8 mouse cellular contexts compared by ENCODE assay signal in genomic region chr16:33687724-33688123, GRCm38 (mm10). TPM values are rescaled to one million over a fixed set of nuclear protein-coding genes. Genes with fewer than 3 reads are reported as not detected.
DNase-seq lines count a peak whose midpoint lies in the region; ATAC-seq lines count a peak whose summit lies in the region.

No protein-coding gene starts in this region.

- H3K27ac ChIP-seq in kidney, embryonic 16.5 days (ENCODE audit: low read length), result no peak overlapping the region
- H3K27ac ChIP-seq in forebrain, embryonic 10.5 days, result peak overlapping the region; percentile 99
- H3K27ac ChIP-seq in intestine, embryonic 15.5 days, result no peak overlapping the region

- peak overlapping the region; percentile 64; the same call in 1 of the 2 replicates for H3K4me3 ChIP-seq in kidney, embryonic 16.5 days (ENCODE audit: low read length)
- peak overlapping the region; percentile 94; the same call in 1 of the 2 replicates for H3K4me3 ChIP-seq in forebrain, embryonic 10.5 days
- no peak overlapping the region for H3K4me3 ChIP-seq in intestine, embryonic 15.5 days (replicated peaks)

- ATAC-seq in kidney, embryonic 16.5 days (ENCODE audit: low FRiP score, low TSS enrichment), result no peak
- ATAC-seq in intestine, embryonic 15.5 days, result no peak
- ATAC-seq in neutrophil, adult 5-6 weeks (ENCODE audit: extremely low read depth, insufficient number of reproducible peaks, low FRiP score, poor library complexity, severe bottlenecking), result peak; percentile 20; the same call in 1 of the 2 replicates

- no peaks in the 10 kb centered on the region for H3K9me3 ChIP-seq in kidney, embryonic 16.5 days (ENCODE audit: low read length)
- H3K9me3 ChIP-seq in forebrain, embryonic 10.5 days, result no peaks in the 10 kb centered on the region
- no peaks in the 10 kb centered on the region for H3K9me3 ChIP-seq in intestine, embryonic 15.5 days

- peaks cover 23% of the 10 kb centered on the region; the same call in 1 of the 2 replicates for H3K4me1 ChIP-seq in kidney, embryonic 16.5 days (ENCODE audit: insufficient read depth, low read length)
- H3K4me1 ChIP-seq in forebrain, embryonic 10.5 days, result peaks cover 92% of the 10 kb centered on the region
- peaks cover 13% of the 10 kb centered on the region for H3K4me1 ChIP-seq in intestine, embryonic 15.5 days (replicated peaks)

- H3K9ac ChIP-seq in kidney, embryonic 16.5 days (replicated peaks; ENCODE audit: low read length), result no peak overlapping the region
- no peak overlapping the region for H3K9ac ChIP-seq in intestine, embryonic 15.5 days

- no peaks in the 10 kb centered on the region for H3K27me3 ChIP-seq in kidney, embryonic 16.5 days (ENCODE audit: insufficient read depth, low read length)
- H3K27me3 ChIP-seq in forebrain, embryonic 10.5 days (ENCODE audit: poor library complexity, severe bottlenecking), result no peaks in the 10 kb centered on the region; the same call in 1 of the 2 replicates
- no peaks in the 10 kb centered on the region for H3K27me3 ChIP-seq in intestine, embryonic 15.5 days (replicated peaks)

- H3K36me3 ChIP-seq in kidney, embryonic 16.5 days (ENCODE audit: insufficient read depth, low read length), result no peaks in the 10 kb centered on the region
- peaks cover 40% of the 10 kb centered on the region for H3K36me3 ChIP-seq in forebrain, embryonic 10.5 days (replicated peaks)
- H3K36me3 ChIP-seq in intestine, embryonic 15.5 days, result no peaks in the 10 kb centered on the region

- peak overlapping the region; percentile 80 for H3K4me2 ChIP-seq in kidney, embryonic 16.5 days (replicated peaks; ENCODE audit: low read depth, low read length)
- peak overlapping the region; percentile 91; the same call in 1 of the 2 replicates for H3K4me2 ChIP-seq in intestine, embryonic 15.5 days (replicated peaks)

- WGBS in kidney, embryonic 16.5 days, result 69% methylated on average over 3 of the region's 3 CpGs
- 87% methylated on average over 3 of the region's 3 CpGs for WGBS in forebrain, embryonic 10.5 days
- 72% methylated on average over 3 of the region's 3 CpGs for WGBS in intestine, embryonic 15.5 days

- no peak for DNase-seq in kidney, adult 9 months
- no peak for DNase-seq in forebrain, embryonic 10.5 days (ENCODE audit: extremely low spot score, low spot score)
- DNase-seq in right cerebral cortex, adult 18-20 months, result no peak
- no peak for DNase-seq in retina, embryonic 14.5 days (ENCODE audit: low spot score)
- DNase-seq in cerebellum, adult 11 months, result no peak

RNA-seq across cellular contexts. Expression of gene Heg1, which starts 3.6 kb away (rescaled TPM):
- polyA plus RNA-seq in kidney, embryonic 16.5 days (2015; fragmentation: Nextera tagmentation; extraction: Ambion mirVana), result 14.3 and 17.3 TPM in 2 replicates
- 22.8 and 23.1 TPM in 2 replicates for polyA plus RNA-seq in forebrain, embryonic 10.5 days (2016; fragmentation: Nextera tagmentation; extraction: Ambion mirVana)
- 21.2 and 21.4 TPM in 2 replicates for polyA plus RNA-seq in intestine, embryonic 15.5 days (2015; fragmentation: Nextera tagmentation; extraction: Ambion mirVana)
- total RNA-seq in neutrophil, adult 5-6 weeks (2017), result 38.1 and 42.1 TPM in 2 replicates
